Mouse (Mus musculus): Measurements from ENCODE around the gene Srek1ip1.
A peak's percentile ranks its signal among the peaks of the same experiment; 100 is the strongest.

- no peak for TF ChIP-seq CTCF (IDR thresholded peaks at IDR 0.05 in 2 of 3, conservative IDR thresholded peaks at IDR 0.05 in 1 of 3; ENCODE audit: control insufficient read depth in 1 of 3, insufficient read depth in 1 of 3, low read depth in 2 of 3, low read length in 3 of 3, poor library complexity in 1 of 3, severe bottlenecking in 1 of 3)
- TF ChIP-seq RCOR1 (IDR thresholded peaks at IDR 0.05; ENCODE audit: low read depth, low read length): no peak
- no peak for TF ChIP-seq ZC3H11A (IDR thresholded peaks at IDR 0.05; ENCODE audit: low read depth, low read length)
- TF ChIP-seq EP300 (IDR thresholded peaks at IDR 0.05; ENCODE audit: low read depth in 1 of 2, low read length in 2 of 2): no peak
- no peak for TF ChIP-seq POLR2A (IDR thresholded peaks at IDR 0.05; ENCODE audit: control insufficient read depth in 1 of 2, insufficient read depth in 1 of 2, low read depth in 1 of 2, low read length in 2 of 2, poor library complexity in 1 of 2)
- TF ChIP-seq CHD2 (IDR thresholded peaks at IDR 0.05; ENCODE audit: low read length): no peak
- no peak for TF ChIP-seq MAX (IDR thresholded peaks at IDR 0.05; ENCODE audit: low read length)
- TF ChIP-seq MAFK (IDR thresholded peaks at IDR 0.05; ENCODE audit: borderline replicate concordance, low read depth, low read length): no peak
- TF ChIP-seq POLR2AphosphoS2 (IDR thresholded peaks at IDR 0.05; ENCODE audit: low read length): 0 out of 2 replicates have a peak, but pooled peaks have one; percentile 28
- no peak for TF ChIP-seq NRF1 (IDR thresholded peaks at IDR 0.05; ENCODE audit: insufficient read depth, low read depth, low read length, poor library complexity, severe bottlenecking)
- no peak for TF ChIP-seq NELFE (IDR thresholded peaks at IDR 0.05; ENCODE audit: low read depth, low read length)
- no peak for TF ChIP-seq USF1 (IDR thresholded peaks at IDR 0.05; ENCODE audit: low read depth, low read length)
- no peak for TF ChIP-seq ZNF384 (IDR thresholded peaks at IDR 0.05; ENCODE audit: low read depth, low read length)
- TF ChIP-seq MEF2A (IDR thresholded peaks at IDR 0.05; ENCODE audit: extremely low read depth, insufficient replicate concordance, low read depth, low read length, poor library complexity, severe bottlenecking): no peak
Measured at GRCm38 (mm10) chr13:104841937-104842336, 49.7 kb downstream of the Srek1ip1 start.
